Mouse (Mus musculus) CH12F3 (cell line): ENCODE data around the gene Ccl9.

Experiments used
- in situ Hi-C: fragments of 300-500 bp; cut with MboI; formaldehyde crosslinking; loops from 2 replicates; pipeline ENCODE4 v1.14.3; 2020; ENCODE audit warnings: low sequenced_read_pairs

Ccl9 gene

DNA sequence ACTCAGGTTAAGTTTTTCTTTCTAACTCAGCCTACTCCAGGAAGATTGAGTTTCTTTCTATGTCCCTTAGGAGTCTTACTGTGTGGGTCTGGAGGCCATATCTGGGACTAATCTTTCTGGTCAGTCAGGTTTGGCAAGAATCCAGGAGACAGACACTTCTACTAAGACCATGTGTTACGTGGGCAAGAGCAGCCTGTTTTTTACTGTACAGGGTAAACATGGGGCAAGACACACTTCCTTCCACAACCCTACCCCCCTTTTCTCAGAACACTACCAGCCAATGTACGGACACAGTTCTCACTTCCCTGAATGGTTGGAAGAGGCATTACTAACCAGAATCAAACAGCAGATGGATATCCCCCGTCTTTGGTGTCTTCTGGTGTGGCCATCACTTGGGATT is 34.2 kb downstream of the Ccl9 start:
- in situ Hi-C loops, result no loop called here

DNA sequence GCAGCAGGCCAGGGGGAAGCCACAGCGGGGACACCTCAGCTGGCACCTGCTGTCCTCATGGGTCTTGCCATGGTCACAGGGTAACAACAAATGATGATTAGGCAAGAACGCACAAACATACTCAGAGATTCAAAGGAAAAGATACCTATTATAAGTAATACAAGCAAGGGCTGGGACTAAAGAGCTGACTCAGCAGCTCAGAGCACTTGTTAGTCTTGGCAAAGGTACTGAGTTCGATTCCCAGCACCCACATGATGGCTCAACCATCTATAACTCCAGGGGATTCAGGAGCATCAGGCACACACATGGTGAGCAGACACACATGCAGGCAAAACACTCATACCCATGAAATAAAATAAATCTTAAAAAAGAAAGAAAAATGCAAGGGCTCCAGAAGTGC is 37.0 kb downstream of the Ccl9 start:
- in situ Hi-C loops, result no loop called here

DNA sequence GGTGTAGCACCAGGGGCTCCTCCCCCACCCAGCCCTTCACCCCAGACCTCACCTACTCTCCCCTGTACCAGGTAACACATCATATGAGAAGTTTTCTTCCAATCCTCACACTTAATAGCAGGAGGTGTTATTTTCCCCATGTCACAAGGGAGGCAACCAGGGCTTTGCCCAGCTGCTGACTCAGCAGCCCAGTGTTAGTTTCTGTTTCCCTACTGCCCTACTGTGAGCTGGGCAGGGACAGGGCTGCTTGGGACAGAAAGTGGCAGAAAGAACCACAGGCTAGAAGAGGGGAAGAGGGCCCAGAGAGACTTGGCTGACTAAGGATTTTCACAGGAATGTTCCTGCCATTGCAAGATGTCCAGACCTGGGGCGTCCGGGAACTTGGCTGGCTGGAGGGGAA is 37.5 kb downstream of the Ccl9 start:
- in situ Hi-C loops, result no loop called here

DNA sequence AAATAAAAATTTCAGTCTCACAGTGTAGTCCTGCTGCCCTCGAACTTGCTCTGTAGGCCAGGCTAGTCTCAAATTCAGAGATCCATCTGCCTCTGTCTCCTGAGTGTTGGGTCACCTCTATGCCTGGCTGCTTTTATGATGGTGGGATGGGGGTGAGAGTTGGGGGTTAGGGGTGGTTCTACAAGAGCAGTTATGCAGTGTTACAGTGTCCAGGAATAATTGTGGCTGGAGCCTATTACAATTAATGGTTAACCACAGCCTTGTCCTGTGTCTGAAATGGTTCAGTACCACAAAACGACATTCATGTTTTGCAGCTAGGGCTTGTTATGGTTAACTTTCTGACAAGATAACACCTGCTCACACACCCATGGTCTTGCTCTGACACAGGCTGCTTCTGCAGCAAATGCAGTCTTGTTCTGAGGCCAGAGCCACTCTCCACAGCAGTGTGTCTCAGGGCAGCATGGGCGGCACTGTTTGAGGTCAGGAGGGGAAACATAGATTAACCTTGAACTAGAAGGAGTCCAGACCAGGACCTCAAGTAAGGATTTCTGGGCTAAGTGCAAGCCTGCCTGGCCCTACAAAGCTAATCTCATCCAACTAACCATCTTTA is 39.6 kb downstream of the Ccl9 start:
- in situ Hi-C loops, result no loop called here

DNA sequence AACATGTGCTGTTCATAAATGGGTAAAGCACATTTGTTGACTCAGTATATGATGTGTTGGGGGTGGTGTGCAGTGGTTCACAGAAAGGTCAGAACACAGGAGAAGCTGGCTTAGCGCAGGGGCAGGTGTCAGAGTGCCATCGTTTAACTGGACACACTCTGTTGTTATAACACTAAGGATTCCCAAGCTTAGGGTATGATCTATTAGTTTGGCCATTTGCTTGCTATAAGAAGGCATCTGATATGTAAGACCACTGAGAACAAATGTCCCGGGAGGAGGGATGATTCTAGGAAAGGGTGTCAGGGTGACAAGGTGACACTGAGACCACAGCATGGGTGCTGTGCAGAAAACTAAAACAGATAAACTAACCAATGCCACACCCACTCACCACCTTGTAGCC is 41.6 kb downstream of the Ccl9 start:
- in situ Hi-C loops, result no loop called here

DNA sequence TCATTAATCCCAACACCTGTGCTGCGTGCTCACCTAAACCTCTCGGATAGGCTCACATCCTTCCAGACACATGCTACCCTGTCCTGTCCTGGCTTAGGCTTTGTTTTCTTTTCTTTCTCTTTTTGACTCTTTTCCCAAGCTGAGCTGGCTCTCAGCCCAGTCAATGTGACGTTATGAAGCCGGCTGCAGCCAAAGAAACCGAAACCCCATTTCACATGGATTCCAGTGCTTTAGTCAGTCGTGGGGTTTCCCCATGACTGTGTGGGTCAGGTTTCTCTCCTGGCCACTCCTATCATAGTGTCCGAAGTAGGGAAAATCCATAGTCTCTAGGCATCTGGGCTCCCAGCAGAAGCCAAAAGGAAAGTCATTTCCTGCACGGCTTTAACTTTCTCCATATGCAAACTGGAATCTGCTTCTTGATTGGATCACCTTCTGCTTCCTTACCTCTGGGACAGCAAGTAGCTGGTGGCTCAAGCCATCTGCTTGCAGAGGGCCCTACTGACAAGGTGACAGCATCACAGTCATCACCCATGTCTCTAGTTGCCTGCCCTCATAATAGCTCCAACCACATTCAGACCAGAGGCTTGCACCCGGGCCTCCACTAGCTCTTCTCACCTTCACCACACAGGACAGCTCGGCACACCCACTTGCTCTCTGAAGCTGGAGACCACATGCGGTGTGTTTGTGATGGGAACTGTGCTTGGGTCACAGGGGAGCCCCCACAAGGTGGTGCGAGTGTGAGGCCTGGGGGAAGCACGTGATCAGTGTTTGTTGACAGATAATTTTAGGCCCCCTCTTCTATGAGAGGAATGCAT is 43.6 kb downstream of the Ccl9 start:
- in situ Hi-C loops, result no loop called here

DNA sequence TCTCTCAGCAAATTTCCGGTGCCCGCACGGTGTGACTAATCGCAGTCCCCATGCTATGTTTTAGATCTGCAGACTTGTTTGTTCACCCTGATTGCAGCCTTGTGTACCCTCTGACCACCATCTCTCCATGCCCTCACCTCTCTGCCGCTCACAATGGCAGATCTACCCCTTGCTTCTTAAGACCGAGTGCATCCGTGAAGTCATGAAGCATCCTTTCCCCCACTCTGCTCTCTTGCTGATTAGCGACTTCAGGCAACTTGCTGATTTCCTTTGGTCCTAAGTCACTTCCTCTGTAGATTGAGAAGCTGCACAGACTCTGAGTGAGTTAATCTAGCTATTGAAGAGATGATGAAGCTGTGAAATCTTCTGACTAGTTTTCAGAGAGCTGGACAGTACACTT is 44.3 kb downstream of the Ccl9 start:
- in situ Hi-C loops, result no loop called here

DNA sequence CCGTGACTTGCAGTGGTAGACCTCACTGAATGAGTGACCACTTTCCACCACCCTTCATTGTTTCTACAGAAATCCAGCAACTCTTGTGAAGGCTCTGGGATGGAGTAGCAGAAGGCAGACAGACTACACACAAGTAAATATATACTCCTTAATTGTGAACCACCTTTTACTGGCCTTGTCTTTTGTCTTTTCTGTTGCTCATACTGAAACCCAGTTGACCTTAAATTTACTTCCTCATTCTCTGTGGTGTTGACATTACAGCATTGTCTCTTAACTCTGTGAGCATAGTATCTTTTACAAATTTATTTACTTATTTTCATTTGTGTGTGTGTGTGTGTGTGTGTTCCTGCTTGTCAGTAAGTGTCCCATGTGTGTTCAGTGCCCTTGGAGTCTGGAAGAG is 45.2 kb downstream of the Ccl9 start:
- in situ Hi-C loops, result no loop called here

DNA sequence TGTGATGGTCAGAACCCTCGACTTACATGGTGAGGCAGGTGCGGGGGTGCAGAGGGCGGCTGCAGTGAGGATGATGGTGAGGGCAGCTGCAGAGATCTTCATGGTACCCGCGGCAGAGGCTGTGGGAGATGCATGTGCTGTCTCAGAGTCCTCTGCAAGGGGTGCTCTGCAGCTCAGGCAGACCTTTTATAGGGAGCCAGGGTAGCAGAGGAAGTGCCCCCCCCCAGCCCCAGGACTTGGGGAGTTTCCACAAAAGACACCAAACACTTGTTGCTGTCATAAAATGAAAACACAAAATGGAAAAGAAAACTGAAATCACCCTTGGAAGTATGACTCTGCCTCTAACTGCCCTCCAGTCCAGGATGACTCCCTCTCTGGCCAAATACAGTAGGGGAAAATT is 48.1 kb downstream of the Ccl9 start, which contains the start of gene Ccl5:
Gene Ccl5, minus strand, starts transcription at position 159 of the 400 bp plus-strand sequence.
- in situ Hi-C loops, result no loop called here

DNA sequence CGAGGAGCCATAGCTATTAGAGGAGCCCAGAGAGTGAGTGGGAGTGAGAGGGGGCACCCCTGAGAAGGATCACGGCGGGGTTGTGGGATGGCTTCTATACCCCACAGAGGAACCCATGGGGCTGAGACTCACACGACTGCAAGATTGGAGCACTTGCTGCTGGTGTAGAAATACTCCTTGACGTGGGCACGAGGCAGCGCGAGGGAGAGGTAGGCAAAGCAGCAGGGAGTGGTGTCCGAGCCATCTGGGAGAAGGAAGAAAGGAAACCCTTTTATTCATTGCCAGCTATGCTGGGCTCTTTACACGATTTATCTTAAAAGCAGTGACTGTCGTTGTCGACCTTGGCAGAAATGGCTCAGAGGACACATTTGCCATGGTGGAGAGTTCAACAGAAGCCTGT is 49.4 kb downstream of the Ccl9 start:
- in situ Hi-C loops, result no loop called here
